Mouse (Mus musculus): ENCODE data around the gene Eri2. TPM values are rescaled to one million over a fixed set of nuclear protein-coding genes. Genes with fewer than 3 reads are reported as not detected.

Gene Eri2
- polyA plus RNA-seq (2017; shearing (Covaris generic)): 17.8 TPM

DNA sequence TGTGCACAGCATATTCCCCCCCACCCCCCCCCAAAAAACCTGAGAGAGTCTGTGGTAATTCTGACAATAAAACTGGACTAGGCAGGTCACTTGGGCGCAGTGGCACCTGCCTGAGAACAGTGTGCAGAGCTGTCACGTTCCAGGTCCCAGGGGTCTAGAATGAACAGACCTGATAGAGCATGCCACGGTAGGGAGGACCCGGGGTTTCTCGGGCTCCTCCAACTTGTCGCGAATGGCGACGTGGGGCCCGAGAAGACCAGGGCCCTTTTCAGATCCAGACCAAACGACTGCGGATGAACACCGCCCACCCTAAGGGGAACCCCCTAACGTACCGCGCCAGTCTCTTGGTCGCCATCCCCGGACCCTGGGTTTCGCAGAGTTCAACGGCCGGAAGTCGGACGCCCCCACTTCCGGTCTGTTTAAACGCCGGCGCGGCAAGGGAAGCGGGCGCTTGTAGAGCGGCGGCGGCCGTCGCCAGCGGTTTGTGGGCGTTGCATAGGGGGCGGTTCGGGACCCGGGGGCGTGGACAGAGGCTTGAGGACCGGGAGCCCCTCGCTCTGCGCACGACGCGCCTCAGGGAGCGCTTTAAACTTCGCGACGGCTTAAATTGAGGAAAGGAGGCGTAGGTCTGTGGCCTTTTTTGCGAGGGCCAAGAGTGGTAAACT lies at the start of gene Eri2, which contains the start of gene Rexo5:
Gene Eri2, minus strand, starts transcription at position 473 of the 665 bp plus-strand sequence.
Gene Rexo5, plus strand, starts transcription at position 421 of the 665 bp plus-strand sequence.

DNA sequence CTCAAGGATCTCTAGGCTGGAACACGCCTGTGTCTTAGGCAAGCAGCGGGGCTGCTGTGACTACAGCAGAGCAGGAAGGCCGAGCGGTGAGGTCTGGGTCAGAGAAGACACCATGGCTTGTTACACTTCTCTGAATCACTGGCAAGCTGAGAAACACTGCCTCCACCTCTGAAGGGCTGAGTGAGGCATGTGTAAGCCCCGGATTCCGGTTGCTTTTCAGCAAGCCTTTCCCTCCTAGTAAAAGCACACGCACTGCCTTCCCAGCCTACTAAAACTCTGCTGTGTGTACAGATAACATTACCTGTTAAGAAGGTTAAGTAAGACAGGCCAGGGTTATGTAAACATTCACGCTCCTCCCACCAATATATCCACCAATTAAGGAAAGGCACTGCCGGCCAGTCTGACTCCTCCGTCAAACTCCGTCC lies 33.3 kb downstream of the Eri2 start, which contains the start of gene Acsm3:
Gene Acsm3, plus strand, starts transcription at position 397 of the 425 bp plus-strand sequence.

DNA sequence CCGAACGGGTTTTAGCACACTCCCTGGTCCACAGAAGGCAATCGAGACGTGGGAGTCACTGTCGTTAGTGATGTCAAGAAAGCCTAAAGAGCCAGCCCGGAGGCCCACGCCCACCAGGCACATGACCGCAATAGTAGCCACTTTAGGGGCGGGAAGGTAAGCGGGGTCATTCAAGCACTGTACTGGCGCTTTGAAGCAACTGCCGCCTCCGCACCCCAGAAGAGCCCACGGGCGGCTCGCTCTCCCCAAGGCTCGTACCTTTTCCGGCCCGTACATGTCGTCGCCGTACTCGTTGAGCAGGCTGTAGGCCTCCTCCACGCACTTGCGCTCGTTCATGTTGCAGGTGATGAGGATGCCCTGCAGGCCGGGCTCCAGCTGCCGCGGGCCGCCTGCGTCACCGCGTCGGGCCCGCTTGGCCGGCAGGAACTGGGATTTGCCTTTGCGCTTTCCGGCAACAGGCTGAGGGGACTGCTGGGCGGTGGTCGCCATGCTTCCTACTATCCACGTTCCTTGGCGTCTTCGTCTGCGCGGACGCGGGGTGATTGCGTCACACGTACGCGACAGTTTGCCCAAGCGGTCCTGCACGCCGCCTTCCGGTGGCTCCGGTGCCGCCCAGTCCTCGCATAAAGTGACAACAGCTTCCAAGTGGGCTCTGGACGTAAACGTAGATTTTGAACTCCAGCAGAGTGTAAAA lies 73.5 kb downstream of the Eri2 start, which contains the start of gene Thumpd1:
Gene Thumpd1, minus strand, starts transcription at position 546 of the 694 bp plus-strand sequence.

Other genes starting within 250 kb of the Eri2 start
- gene Acsm2, start 239.7 kb downstream of the Eri2 start, polyA plus RNA-seq (2017; shearing (Covaris generic)): not detected
- gene Acsm1, start 187.0 kb downstream of the Eri2 start, polyA plus RNA-seq (2017; shearing (Covaris generic)): not detected
- not detected for gene Acsm4, start 104.0 kb downstream of the Eri2 start, polyA plus RNA-seq (2017; shearing (Covaris generic))
- gene Thumpd1, start 73.3 kb downstream of the Eri2 start, polyA plus RNA-seq (2017; shearing (Covaris generic)): 83.9 TPM
- not detected for gene Acsm3, start 33.1 kb downstream of the Eri2 start, polyA plus RNA-seq (2017; shearing (Covaris generic))
- 47.8 TPM for gene Rexo5, start 52 bp downstream of the Eri2 start, polyA plus RNA-seq (2017; shearing (Covaris generic))
- gene Lyrm1, start 101.8 kb upstream of the Eri2 start, polyA plus RNA-seq (2017; shearing (Covaris generic)): 17.7 TPM
- gene Dcun1d3, start 102.2 kb upstream of the Eri2 start, polyA plus RNA-seq (2017; shearing (Covaris generic)): 16.2 TPM